ENCODE assay signal across 8 mouse cellular contexts in the genomic region with DNA sequence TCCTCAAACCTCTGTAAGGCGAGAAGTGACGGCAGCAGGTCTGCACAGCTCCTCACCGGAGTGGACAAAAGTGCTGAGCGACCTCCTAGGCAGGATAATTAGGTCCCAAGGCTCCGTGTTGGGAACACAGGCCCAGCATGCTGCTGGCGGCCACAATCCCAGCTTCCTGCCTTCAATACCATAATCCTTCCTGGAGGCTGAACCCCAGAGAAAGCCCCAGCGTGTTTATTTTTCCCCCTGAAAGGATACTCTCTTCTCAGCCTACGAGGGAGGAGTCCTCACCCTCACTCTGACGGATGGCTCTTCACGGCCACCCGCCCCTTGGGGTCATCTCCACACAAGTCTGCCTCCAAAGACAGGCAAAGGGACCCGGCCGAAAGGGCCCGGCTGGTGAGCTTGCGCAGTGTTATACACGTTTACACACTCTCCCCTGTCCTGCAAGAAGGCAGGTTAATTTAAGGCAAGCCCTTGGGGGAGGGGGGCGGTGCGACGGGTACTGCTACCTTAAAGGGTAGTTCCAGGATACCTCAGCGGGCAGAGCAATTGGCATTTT.
DNase-seq lines count a peak whose midpoint lies in the region; ATAC-seq and TF ChIP-seq lines count a peak whose summit lies in the region.

No protein-coding gene starts in this region.

- H3K36me3 ChIP-seq in intestine, embryonic 14.5 days (ENCODE audit: control insufficient read depth, insufficient read depth, low read length), result peaks cover 21% of the 10 kb centered on the region
- no peaks in the 10 kb centered on the region for H3K36me3 ChIP-seq in lung, postnatal 0 days (ENCODE audit: insufficient read depth, low read length)

- 3% methylated on average over 20 of the region's 20 CpGs for WGBS in intestine, embryonic 14.5 days
- 12% methylated on average over 20 of the region's 20 CpGs for WGBS in lung, postnatal 0 days

- H3K9ac ChIP-seq in intestine, embryonic 14.5 days (ENCODE audit: low read length), result peak overlapping the region; percentile 86
- peak overlapping the region; percentile 65 for H3K9ac ChIP-seq in lung, postnatal 0 days (replicated peaks; ENCODE audit: low read depth)

- no peak for TF ChIP-seq EP300 in lung, postnatal 0 days (IDR thresholded peaks at IDR 0.05)

- no peak for TF ChIP-seq POLR2A in brain, embryonic 14.5 days (IDR thresholded peaks at IDR 0.05; ENCODE audit: borderline replicate concordance, extremely low read depth, insufficient read depth, insufficient read length, poor library complexity, severe bottlenecking)

- H3K27me3 ChIP-seq in intestine, embryonic 14.5 days (replicated peaks; ENCODE audit: control insufficient read depth, insufficient read depth, low read length), result no peaks in the 10 kb centered on the region
- H3K27me3 ChIP-seq in lung, postnatal 0 days (replicated peaks; ENCODE audit: insufficient read depth, low read length), result no peaks in the 10 kb centered on the region

- H3K4me1 ChIP-seq in intestine, embryonic 14.5 days (replicated peaks; ENCODE audit: control insufficient read depth, insufficient read depth, low read length), result peaks cover 31% of the 10 kb centered on the region
- H3K4me1 ChIP-seq in lung, postnatal 0 days (ENCODE audit: insufficient read depth, low read depth, low read length), result peaks cover 16% of the 10 kb centered on the region; the same call in 1 of the 2 replicates

- peak; percentile 69 to 88 for DNase-seq in adrenal gland, adult (ENCODE audit: inconsistent age in 2 of 2, low spot score in 1 of 2)
- no peak for DNase-seq in adrenal gland, adult 18-20 months (ENCODE audit: low spot score in 2 of 2)
- DNase-seq in brain, embryonic 14.5 days (ENCODE audit: low read depth), result peak; percentile 69
- DNase-seq in intestine, embryonic 14.5 days (ENCODE audit: low spot score), result peak; percentile 79
- DNase-seq in lung, postnatal 0 days (ENCODE audit: low spot score), result peak; percentile 53
- no peak for DNase-seq in right cerebral cortex, adult 18-20 months
- DNase-seq in gastrocnemius, postnatal 10 days, result no peak
- no peak for DNase-seq in spleen, postnatal 4 days (ENCODE audit: low spot score in 2 of 2)

- no peaks in the 10 kb centered on the region for H3K9me3 ChIP-seq in intestine, embryonic 14.5 days (ENCODE audit: control insufficient read depth, low read length)
- H3K9me3 ChIP-seq in lung, postnatal 0 days (ENCODE audit: low read length), result no peaks in the 10 kb centered on the region

- ATAC-seq in intestine, embryonic 14.5 days (replicated peaks; ENCODE audit: low FRiP score, low TSS enrichment, low read depth), result no peak; the same call in 1 of the 2 replicates
- no peak for ATAC-seq in lung, postnatal 0 days

- peak overlapping the region; percentile 92 for H3K27ac ChIP-seq in intestine, embryonic 14.5 days (ENCODE audit: low read depth)
- peak overlapping the region; percentile 89 for H3K27ac ChIP-seq in lung, postnatal 0 days (ENCODE audit: low read length)

- H3K4me3 ChIP-seq in intestine, embryonic 14.5 days (ENCODE audit: low read depth, low read length), result peak overlapping the region; percentile 94
- peak overlapping the region; percentile 82 for H3K4me3 ChIP-seq in lung, postnatal 0 days (ENCODE audit: low read depth, low read length)

- H3K4me2 ChIP-seq in intestine, embryonic 14.5 days (ENCODE audit: low read length), result peak overlapping the region; percentile 79
- peak overlapping the region; percentile 83 for H3K4me2 ChIP-seq in lung, postnatal 0 days (replicated peaks; ENCODE audit: low read depth, low read length)

- no peak for TF ChIP-seq CTCF in brain, embryonic 14.5 days (IDR thresholded peaks at IDR 0.05; ENCODE audit: borderline replicate concordance, extremely low read depth, insufficient read depth, insufficient read length)
- no peak for TF ChIP-seq CTCF in lung, postnatal 0 days (IDR thresholded peaks at IDR 0.05)

Comparison
In these comparisons a context has a peak if more than half of its experiments do, and no peak if none do; other contexts are left out.
1. DNase-seq: peak in adrenal gland, adult (2 of 2), brain, embryonic 14.5 days (single experiment), intestine, embryonic 14.5 days (single experiment) and lung, postnatal 0 days (single experiment); none in adrenal gland, adult 18-20 months (0 of 2), right cerebral cortex, adult 18-20 months (single experiment), gastrocnemius, postnatal 10 days (single experiment) and spleen, postnatal 4 days (0 of 2).